Mouse (Mus musculus) limb, embryonic 14.5 days (tissue): ENCODE measurements at regions not wholly inside any gene's neighbourhood (a gene's known extent, or its start where the extent isn't known, plus 50 kb on each side); places are given as distances from the start of the nearest gene placed in this dataset.

Experiments
- ATAC-seq: fragments of 200-750 bp; cut with Nextera tagmentation; 2 replicates; pipeline ENCODE4 v1.8.0; 2017; ENCODE audit warnings: low read depth, moderate number of reproducible peaks, moderate TSS enrichment; ENCODE audit not compliant: low FRiP score
- DNase-seq: peaks from one replicate; pipeline ENCODE4 v3.0.0-alpha.2; 2015; ENCODE audit warnings: low spot score
- H3K27ac ChIP-seq: fragments of 300-500 bp; sonication (generic); replicated peaks from 2 replicates; pipeline ENCODE4 v1.5.1; 2014; ENCODE audit warnings: low read depth, mild to moderate bottlenecking, low read length, moderate library complexity, mixed read lengths
- H3K27me3 ChIP-seq: fragments of 300-500 bp; sonication (generic); 2 replicates; pipeline ENCODE4 v1.6.1; 2014; ENCODE audit warnings: low read length, mixed read lengths; ENCODE audit not compliant: control insufficient read depth, insufficient read depth
- H3K36me3 ChIP-seq: fragments of 300-500 bp; sonication (generic); 2 replicates; pipeline ENCODE4 v1.6.1; 2014; ENCODE audit warnings: mild to moderate bottlenecking, low read length, moderate library complexity, mixed read lengths; ENCODE audit not compliant: control insufficient read depth, insufficient read depth
- H3K4me1 ChIP-seq: fragments of 300-500 bp; sonication (generic); 2 replicates; pipeline ENCODE4 v1.6.1; 2014; ENCODE audit warnings: antibody characterized with exemption, low read length, mixed read lengths; ENCODE audit not compliant: control insufficient read depth, insufficient read depth
- H3K4me2 ChIP-seq: fragments of 300-500 bp; sonication (generic); replicated peaks from 2 replicates; pipeline ENCODE4 v1.6.1; 2014; ENCODE audit warnings: low read depth, mild to moderate bottlenecking, low read length, moderate library complexity; ENCODE audit not compliant: severe bottlenecking
- H3K4me3 ChIP-seq: fragments of 300-500 bp; sonication (generic); replicated peaks from 2 replicates; pipeline ENCODE4 v1.5.1; 2014; ENCODE audit warnings: low read length
- H3K9ac ChIP-seq: fragments of 300-500 bp; sonication (generic); 2 replicates; pipeline ENCODE4 v1.6.1; 2014; ENCODE audit warnings: mild to moderate bottlenecking, low read depth, low read length, moderate library complexity; ENCODE audit not compliant: severe bottlenecking
- H3K9me3 ChIP-seq: fragments of 300-500 bp; sonication (generic); 2 replicates; pipeline ENCODE4 v1.6.1; 2016; ENCODE audit warnings: low read length; ENCODE audit not compliant: control insufficient read depth
- POLR2A ChIP-seq: fragments of 200-500 bp; IDR thresholded peaks from 2 replicates; pipeline ENCODE4 v1.8.0; 2012; ENCODE audit warnings: inconsistent platforms, mild to moderate bottlenecking, moderate library complexity, borderline replicate concordance; ENCODE audit not compliant: insufficient read depth, insufficient read length; ENCODE audit errors: extremely low read depth
- WGBS: fragments of 180-500 bp; shearing (Covaris S2); extraction: QIAGEN DNeasy Blood & Tissue Kit; methylation state at CpG from one replicate; pipeline ENCODE4 v1.1.7; 2014; 5-methylcytosine and 5-hydroxymethylcytosine counted together

DNA sequence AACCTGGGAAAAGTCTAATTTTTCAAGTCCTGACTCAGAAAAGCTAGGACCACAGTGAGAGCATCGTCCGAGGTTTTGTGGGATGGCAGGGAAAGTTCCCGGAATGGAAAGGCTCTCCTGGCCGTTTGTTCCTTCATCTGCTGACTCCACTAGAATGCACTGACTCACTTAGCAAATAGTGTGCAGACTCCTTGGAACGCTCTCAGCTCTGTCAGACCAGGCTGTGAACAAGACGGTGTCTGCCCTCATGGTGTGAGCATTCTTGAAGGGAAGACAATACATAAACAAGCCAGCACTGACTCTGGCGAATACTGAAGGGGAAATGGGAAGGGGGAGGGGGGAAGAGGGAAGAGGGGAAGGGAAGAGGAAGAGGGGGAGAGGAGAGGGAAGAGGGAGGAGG, 121.4 kb downstream of the Cenpf start:
- no peak for TF ChIP-seq POLR2A
- 39% methylated on average over 7 of the region's 7 CpGs for WGBS
- no peaks in the 10 kb centered on the region for H3K36me3 ChIP-seq
- no peak overlapping the region for H3K4me2 ChIP-seq
- no peak overlapping the region for H3K9ac ChIP-seq
- H3K9me3 ChIP-seq, result no peaks in the 10 kb centered on the region
- H3K4me1 ChIP-seq, result peaks cover 3% of the 10 kb centered on the region; the same call in 1 of the 2 replicates
- no peak overlapping the region for H3K4me3 ChIP-seq
- H3K27me3 ChIP-seq, result no peaks in the 10 kb centered on the region
- ATAC-seq (no peak), DNase-seq (no peak)
- no peak overlapping the region for H3K27ac ChIP-seq

DNA sequence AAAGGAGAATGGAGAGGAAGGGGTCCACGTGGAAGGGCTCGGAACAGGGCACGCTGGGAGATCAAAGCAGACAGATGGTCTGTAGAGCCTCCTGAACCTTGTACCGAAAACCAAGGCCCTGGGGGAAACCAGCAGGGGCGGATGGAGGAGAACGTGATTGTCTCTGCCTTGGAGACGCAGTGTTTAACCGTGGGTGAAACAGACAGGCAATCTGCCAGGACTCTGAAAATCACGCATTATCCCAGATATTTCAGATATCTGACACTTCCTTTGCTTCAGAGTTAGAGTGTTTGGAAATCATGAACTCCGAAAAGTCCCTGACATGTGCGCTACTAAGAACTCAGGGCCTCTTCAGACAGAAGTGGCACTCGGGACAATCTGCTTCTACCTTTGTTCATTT, 126.1 kb downstream of the Cenpf start:
- no peak for TF ChIP-seq POLR2A
- no peak overlapping the region for H3K4me3 ChIP-seq
- WGBS, result 76% methylated on average over 12 of the region's 12 CpGs
- no peaks in the 10 kb centered on the region for H3K27me3 ChIP-seq
- ATAC-seq (no peak), DNase-seq (no peak)
- H3K4me2 ChIP-seq, result no peak overlapping the region
- H3K9ac ChIP-seq, result no peak overlapping the region
- no peak overlapping the region for H3K27ac ChIP-seq
- peaks cover 3% of the 10 kb centered on the region; the same call in 1 of the 2 replicates for H3K4me1 ChIP-seq
- no peaks in the 10 kb centered on the region for H3K9me3 ChIP-seq
- no peaks in the 10 kb centered on the region for H3K36me3 ChIP-seq

DNA sequence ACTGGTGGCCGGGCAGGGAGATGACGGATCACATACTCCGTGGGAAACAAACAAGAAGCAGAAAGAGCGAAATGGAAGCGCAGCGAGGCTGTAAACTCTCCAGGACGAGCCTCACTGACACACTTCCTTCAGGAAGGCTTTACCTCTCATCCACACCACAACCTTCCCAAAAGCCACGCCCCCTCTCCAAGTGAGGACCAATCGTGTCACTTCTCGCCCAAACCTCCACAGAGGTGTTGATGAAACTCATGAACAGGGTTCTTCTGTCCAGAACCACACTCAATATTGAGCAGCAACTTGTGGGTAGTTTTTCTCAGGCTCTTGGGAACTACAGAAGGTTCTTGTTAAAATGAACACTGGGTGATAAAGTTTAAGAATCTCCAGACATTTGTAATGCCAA, 127.3 kb downstream of the Cenpf start:
- WGBS, result 27% methylated on average over 10 of the region's 10 CpGs
- no peaks in the 10 kb centered on the region for H3K36me3 ChIP-seq
- H3K4me3 ChIP-seq, result no peak overlapping the region
- H3K9ac ChIP-seq, result no peak overlapping the region
- no peaks in the 10 kb centered on the region for H3K27me3 ChIP-seq
- ATAC-seq, result peak; percentile 65
- peak; percentile 17 for DNase-seq
- H3K4me2 ChIP-seq, result no peak overlapping the region; the same call in 1 of the 2 replicates
- peaks cover 2% of the 10 kb centered on the region; the same call in 1 of the 2 replicates for H3K9me3 ChIP-seq
- peaks cover 3% of the 10 kb centered on the region; the same call in 1 of the 2 replicates for H3K4me1 ChIP-seq
- TF ChIP-seq POLR2A, result no peak
- H3K27ac ChIP-seq, result no peak overlapping the region

DNA sequence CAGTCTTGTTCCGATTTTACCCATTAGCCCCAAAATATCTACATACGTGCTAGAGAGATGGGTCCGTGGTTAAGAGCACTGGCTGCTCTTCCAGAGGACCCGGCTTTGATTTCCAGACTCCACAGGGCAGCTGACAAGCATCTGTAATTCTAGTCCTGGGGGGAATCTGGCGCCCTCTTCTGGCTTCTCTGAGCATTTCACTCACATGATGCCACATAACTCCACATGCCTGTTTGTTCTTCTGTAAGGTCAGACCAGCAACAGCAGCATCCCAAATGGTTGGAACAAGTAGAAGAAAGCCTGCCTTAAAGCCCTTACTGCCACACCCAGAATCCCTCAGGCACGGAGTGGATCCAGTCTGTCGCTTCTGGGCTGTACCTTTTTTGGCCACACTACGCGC, 137.0 kb downstream of the Cenpf start:
- WGBS, result 90% methylated on average over 9 of the region's 9 CpGs
- DNase-seq (no peak), ATAC-seq (no peak)
- Histone ChIP-seq H3K9ac (no peak overlapping the region), H3K27ac (no peak overlapping the region), H3K4me3 (no peak overlapping the region), H3K27me3 (no peaks in the 10 kb centered on the region), H3K36me3 (no peaks in the 10 kb centered on the region), H3K9me3 (peaks cover 5% of the 10 kb centered on the region; the same call in 1 of the 2 replicates), H3K4me2 (no peak overlapping the region), H3K4me1 (no peaks in the 10 kb centered on the region)
- TF ChIP-seq POLR2A, result no peak

DNA sequence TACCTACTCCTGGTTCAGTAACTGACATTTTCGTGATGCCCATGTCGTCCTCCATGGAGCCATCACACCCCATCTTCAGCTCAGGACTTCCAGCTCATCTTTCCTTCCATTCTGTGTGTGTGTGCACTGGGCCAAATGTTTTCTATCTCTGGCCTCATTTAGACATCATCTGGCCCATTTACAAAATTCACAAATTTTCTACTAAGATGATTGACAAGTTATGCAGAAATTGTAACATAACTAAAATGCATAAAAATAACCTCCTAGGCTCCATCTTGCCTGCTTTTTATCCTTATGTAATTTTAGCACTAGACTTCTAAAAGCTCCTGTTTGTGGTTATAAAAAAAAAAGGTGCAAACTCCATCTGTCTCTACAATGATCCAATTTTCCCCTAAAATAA, 130.8 kb upstream of the Kcnk2 start:
- DNase-seq (no peak), ATAC-seq (no peak)
- Histone ChIP-seq H3K4me3 (no peak overlapping the region), H3K9me3 (no peaks in the 10 kb centered on the region), H3K4me2 (no peak overlapping the region), H3K9ac (no peak overlapping the region), H3K36me3 (no peaks in the 10 kb centered on the region), H3K27ac (no peak overlapping the region), H3K27me3 (no peaks in the 10 kb centered on the region), H3K4me1 (no peaks in the 10 kb centered on the region)
- TF ChIP-seq POLR2A, result no peak
- 87% methylated on average over 2 of the region's 2 CpGs for WGBS

DNA sequence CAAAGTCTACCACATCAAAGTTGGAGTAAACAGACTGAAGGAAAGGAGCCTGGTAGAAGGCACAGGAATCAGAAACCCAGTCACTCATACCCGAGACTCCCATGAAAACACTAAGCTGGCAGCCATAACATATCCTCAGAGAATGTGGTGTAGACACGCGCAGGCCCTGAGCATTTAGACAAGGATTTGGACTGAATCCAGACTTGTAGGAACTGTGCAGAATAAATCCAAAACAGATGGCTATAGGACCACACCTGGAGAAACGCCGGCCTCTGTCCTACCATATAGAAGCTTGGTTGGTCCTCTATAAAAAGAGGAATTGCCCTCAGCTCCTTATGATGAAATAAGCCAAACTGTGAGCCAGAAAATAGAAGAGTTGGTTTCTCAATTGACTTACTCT, 124.3 kb upstream of the Kcnk2 start:
- TF ChIP-seq POLR2A, result no peak
- no peak overlapping the region for H3K4me2 ChIP-seq
- ATAC-seq, result peak; percentile 73
- 25% methylated on average over 5 of the region's 5 CpGs for WGBS
- peak; percentile 78 for DNase-seq
- no peak overlapping the region for H3K27ac ChIP-seq
- H3K27me3 ChIP-seq, result no peaks in the 10 kb centered on the region
- no peak overlapping the region for H3K4me3 ChIP-seq
- no peaks in the 10 kb centered on the region for H3K4me1 ChIP-seq
- H3K36me3 ChIP-seq, result no peaks in the 10 kb centered on the region
- H3K9ac ChIP-seq, result no peak overlapping the region
- no peaks in the 10 kb centered on the region for H3K9me3 ChIP-seq
